Mouse (Mus musculus): ENCODE results near the gene Cdiptos.

The Cdiptos gene

DNA sequence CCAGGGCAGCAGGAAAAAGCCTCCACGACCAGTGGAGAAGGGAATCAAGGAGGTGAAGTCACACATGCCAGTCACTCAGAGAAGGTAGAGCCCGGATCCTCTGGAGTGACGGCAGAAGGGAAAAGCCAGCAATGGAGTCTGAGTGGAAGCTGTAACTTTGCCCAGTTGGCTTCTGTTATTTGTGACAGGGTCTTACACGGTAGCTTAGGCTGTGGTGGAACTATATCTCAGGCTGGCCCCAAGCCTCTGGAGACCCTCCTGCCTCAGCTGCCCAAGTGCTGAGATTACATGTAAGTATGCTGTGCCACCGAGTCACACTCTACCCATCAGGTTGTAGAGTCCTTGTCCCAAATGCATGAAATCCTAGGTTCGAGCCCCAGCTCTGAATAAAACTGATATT is 37.5 kb upstream of the Cdiptos start:
- DNase-seq = peak; percentile 63

DNA sequence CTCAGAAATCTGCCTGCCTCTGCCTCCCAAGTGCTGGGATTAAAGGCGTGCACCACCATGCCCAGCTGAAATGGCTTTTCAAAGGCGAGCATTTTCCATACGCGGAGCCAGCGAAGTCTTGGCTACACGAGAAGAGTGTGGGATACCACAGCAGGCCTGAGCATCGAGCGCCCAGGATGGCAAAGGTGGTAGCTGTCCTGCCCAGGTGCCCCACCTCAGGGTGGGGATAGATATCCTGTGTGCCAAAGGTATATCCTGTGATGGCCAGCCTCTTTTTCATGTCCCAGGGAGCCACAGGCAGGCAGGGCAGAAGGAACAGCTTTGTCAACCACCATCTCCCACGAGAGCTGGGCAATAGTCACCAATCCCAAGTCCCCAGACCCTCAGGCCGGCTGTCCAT is 36.9 kb upstream of the Cdiptos start:
- peak; percentile 54 for DNase-seq

DNA sequence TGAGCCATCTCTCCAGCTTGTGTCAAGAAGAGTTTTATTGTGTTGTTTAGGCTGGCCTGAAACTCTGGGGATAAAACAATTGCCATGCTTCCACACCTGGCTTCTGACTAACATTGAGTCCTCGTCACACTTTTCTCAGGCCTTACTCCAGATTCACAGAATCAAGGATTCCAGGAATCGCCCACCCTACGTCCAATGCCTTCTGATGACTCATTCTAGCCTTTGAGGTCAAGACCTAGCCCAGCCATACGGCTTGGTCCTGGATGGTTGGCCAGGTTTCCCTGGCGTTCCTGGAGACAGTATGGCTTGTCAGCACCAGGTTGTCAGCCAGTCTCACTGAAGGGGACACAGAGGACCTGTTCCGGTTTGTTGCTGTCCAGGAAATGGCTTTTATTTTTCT is 36.5 kb upstream of the Cdiptos start:
- peak; percentile 51 for DNase-seq

DNA sequence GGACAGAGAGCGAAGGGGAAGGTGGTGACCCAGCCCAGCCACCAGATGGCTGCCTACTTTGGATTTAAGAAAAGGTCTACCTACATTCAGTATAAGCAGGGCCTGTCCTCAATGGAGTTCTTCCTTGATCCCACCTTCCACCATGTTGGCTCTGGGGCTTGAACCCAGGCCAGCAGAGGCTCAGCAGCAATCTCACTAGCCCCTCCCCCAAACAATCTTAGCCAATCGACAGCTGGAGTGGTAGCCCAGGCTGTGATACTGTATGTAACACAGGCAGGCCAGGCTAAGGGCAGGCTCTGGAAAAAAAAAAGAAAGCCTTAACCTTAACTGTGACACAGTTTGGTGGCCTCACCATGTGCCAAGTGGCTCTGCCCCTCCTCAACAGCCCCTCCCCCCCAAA is 35.8 kb upstream of the Cdiptos start:
- DNase-seq = peak; percentile 67

DNA sequence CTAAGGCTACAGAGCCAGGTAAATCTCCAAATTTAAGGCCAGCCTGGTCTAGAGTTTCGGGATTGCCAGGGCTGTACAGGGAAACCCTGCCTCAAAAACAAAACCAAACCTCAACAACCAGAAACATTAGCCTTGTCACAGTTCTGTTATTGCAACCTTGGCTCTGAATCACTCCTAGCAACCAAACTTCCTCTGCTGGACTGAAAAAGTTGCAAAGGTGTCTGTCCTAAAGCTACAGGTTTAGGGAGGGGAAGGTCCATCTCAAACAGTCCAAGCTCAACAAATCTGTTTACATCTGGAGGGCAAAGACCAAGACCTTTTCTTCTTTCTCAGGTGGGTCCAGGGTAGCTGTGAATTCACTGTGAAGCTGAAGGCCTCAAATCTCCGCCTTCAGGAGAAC is 35.2 kb upstream of the Cdiptos start:
- DNase-seq = no peak

DNA sequence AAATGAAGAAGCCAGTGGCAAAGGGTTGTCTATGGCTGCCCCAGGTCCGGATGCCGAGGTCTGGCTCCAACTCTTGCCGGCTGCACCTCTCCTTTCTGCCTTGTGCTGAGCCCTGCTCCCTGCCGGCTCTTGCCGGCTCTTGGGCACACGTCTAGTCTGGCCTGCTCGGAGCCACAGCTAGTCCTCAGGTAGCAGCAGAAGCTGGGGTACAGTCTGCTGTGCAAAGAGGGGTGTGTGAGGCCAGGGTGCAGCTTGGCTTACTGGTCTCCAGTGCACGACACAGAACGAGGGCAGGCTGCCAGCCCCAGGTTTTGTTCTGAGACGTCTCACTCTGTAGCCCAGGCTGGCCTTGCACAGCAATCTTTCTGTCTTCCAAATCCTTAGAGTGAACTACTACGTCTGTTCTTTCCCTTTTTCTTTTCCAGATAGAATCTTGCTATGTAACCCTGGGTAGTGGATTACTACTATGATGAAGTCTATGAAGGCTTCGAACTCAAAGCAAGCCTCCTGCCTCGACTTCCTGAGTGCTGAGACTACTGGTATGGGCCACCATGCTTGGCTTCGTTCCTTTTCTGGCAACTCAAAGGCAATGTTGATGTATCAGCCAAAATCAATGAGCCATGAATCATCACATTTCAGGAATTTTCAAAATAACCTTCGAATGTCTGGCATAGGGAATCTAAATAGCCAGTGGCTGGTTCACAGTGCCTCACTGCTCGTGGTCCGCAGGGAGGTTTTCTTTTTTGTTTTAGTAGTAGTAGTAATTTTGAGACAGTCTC is 33.6 kb upstream of the Cdiptos start:
- peak; percentile 81 for DNase-seq

DNA sequence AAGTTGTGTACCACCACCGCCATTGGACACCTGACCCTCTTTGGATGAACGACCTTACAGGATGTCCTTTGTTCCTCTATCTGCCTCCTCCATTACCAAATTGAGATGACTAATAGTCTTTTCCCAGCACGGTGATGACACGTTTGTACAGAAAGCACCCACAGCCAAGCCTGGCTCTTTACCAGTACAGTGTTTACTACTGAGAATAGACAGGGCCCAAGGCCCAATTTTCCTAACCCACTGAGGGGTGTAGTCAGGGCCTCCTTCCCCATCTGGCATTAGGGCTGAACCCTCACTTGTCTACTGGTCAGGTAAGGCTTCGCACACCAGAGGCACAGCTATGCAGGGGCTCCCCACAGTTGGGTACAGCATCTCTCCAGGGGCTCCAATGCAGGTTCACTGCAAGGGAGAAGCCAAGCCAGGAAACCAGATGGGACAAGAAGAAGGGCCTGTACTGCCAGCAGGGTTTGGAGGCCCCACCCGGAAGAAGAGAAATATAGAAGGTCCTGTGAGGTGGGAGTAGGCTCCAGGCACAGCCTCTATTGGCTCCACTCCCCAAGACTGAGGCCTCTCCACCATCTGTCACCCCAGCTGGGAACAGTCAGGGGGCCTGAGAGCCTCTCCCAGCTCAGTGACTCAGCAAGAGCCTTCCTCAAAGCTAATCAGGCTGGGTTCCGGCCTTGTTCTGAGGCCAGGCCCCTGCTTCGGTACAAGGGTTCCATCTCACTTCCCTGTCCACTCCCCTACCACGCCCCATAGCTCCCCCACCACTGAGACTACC is 32.5 kb upstream of the Cdiptos start:
- peak; percentile 100 for DNase-seq

DNA sequence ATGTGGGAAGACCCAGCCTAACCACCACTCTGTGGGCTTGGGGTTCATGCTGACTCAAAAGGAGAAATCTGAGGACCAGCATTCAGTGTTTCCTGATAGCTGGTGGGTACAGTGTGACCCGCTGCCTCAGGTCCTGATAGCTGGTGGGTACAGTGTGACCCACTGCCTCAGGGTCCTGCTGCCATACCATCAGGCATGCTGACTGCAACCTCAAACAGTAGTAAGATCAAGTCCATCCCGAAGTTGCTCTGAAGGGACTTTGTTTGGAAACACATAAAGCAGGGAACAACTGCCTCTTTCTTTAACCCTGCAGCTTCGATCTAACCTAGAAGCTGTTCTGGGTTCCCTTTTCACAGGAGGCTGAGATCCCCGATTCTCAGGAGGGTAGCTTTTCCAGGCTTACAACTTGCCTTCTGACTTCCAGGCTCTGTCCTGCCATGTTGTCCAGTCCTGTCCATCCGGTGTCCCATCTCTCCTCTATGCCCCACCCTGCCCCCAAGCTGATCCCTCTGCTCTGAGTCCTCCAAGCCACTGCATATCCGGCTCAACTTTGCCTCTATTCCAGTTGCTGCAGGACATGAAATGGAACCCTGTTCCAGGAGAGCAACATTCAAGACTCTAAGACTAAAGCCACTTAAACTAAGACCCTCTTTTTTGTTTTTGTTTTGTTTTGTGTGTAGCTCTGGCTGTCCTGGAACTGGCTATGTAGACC is 31.6 kb upstream of the Cdiptos start:
- peak; percentile 63 for DNase-seq

DNA sequence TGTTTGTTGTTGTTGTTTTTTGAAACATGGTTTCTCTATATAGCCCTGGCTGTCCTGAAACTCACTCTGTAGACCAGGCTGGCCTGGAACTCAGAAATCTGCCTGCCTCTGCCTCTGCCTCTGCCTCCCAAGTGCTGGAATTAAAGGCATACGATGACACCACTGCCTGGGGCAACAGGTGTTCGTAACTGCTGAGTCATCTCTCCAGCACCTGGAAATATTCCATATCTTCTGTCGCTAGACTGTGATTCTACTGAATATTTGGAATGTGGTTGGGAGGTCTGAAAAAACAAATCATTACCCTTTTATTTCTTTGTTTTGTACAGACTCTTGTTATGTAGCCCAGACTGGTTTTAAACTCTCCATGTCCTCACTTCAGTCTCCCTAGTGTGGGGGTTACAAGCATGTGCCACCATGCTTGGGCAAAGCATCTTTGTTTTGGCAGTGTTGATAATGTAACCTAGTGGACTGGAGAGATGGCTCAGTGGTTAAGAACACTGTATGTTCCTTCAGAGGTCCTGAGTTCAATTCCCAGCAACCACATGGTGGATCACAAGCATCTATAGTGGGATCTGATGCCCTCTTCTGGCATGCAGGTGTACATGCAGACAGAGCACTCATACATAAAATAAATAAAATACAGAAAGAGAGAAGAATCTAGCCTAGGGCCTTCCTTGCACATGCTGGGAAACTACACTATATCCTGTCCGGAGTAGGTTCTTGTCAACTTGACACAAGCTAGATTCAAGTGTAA is 28.4 kb upstream of the Cdiptos start:
- DNase-seq = no peak

DNA sequence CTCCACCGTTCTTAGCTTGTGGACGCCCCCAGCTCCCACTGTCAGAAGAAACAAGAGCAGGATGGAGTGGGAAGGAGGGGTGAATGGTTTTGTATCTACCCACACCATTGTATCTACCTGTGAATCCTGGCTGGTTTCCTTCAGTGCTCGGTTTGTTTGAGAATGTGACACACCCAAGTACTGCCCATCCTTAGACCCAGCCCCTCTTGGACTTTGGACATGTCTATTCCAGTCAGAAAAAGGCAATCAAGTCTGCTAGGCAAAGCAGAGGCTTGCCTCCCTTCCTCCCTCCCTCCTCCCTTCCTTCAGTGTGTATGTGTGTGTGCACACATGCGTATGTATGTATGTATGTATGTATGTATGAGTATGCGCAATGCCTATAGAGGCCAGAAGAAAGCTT is 27.7 kb upstream of the Cdiptos start:
- no peak for DNase-seq

DNA sequence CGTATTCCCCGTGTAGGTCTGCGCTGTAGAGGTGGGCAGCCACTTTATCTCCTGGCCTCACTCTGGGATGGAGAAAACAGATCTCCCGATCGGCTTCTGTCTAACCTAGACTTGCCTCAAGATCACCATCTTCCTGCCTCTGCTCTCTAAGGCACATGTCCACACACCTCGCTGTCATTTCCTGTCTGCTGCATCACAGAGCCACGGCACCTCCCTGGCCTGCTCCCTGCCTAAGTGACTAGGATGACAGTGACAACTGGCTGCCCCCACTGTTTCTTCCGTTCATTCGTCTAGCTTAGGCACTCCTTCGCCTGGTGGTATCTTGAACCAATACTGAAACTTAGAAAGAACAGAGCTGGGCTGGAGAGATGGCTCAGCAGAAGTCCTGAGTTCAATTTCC is 23.7 kb upstream of the Cdiptos start:
- no peak for DNase-seq

DNA sequence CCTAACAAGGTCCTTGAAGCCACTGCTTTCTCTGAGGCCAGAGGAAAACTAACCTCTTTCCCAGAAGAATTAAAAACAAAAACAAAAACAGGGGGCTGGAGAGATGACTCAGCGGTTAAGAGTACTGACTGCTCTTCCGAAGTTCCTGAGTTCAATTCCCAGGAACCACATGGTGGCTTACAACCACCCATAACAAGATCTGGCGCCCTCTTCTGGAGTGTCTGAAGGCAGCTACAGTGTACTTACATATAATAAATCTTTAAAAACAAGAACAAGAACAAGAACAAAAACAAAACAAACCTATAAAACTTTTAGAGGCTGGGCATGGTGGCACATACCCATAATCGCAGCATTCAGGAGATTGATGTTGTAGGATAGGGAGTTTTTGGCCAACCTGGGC is 20.6 kb upstream of the Cdiptos start:
- no peak for DNase-seq

DNA sequence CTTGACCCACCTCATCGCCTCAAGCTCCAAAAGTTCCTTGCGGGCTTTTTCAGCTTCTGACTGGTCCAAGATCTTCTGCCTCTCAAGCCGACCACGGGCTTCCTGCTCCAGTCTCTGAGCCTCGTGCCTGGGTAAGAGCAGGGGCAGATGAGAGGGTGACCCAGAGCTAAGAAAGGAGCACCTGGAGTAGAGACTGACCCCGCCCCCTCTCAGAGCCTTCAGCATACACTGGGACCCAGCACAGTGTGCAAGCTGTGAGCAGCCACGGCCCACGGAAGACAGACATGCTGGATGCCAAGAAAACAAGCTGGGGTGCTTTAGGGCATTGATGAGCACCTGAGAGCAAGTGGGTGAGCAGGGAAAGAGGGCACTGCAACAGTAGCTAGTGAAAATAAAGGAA is 12.9 kb upstream of the Cdiptos start:
- DNase-seq = no peak

DNA sequence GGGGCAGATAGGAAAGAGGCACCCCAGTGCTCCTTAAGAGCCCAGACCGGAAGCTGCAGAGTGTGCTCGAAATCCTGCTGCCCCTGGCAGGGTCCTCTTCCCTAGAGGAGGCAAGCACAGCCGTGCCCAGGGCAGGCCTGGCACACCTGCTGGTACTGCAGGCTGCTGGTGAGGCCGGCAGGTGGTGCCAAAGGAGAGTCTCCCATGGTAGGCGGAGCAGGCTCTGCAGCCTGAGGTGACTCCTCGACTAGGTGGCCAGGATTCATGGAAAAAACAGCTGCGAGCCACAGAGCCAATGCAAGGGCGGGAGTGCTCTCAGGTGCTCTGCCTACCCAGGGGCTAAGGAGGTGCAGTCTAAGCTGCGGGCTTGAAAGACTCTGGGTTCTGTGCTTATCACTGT is 10.4 kb upstream of the Cdiptos start:
- DNase-seq = peak; percentile 88

DNA sequence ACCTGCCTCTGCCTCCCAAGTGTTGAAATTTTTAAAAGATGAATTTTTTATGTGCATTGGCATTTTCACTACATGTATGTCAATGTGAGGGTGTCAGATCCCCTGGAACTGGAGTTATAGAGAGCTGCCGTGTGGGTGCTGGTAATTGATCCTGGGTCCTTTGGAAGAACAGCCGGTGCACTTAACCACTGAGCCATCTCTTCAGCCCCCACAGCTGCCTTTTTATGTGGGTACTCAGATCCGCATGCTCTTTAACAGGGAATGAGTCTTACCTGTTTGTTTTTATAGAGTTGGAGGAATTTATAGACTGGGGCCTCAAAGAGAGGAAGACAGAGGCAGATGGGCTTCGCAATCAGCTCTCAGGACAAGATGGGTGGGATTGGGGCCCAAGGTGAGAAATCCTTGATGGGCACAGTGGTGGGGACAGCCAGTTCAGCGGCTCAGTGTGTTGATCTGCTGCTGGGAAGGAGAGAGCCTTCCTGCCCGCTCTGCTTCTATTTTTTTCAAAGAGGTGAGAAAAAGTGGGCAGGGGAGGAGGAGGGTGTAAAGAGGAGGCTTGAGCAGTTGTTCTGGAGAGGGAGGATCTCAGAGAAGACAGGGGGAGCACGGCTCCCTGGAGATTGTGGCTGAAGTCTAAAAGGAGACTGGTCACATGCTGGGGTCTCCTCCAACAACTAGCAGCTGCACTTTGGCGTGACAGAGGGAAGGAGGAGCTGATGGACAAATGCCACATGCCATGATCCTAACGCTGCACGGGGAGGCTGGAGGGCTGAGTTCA is 9.0 kb upstream of the Cdiptos start:
- DNase-seq = peak; percentile 36

DNA sequence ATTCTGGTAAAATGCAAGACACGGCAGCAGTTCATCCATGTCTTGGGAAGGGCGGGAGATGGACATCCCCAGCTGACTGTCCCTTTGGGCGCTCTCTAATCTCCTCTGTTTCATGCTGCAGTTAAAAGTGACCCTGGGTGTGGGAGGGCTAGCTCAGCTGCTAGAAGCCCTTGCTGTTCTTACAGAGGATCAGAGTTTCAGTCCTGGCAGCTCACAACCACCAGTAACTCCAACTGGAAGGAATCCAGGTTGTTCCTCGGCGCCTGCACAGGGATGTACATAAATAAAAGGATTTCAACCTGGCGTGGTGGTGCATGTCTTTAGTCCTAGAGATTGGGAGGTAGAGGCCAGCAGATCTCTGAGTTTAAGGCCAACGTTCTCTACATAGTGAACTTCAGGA is 7.2 kb upstream of the Cdiptos start:
- DNase-seq = peak; percentile 32

DNA sequence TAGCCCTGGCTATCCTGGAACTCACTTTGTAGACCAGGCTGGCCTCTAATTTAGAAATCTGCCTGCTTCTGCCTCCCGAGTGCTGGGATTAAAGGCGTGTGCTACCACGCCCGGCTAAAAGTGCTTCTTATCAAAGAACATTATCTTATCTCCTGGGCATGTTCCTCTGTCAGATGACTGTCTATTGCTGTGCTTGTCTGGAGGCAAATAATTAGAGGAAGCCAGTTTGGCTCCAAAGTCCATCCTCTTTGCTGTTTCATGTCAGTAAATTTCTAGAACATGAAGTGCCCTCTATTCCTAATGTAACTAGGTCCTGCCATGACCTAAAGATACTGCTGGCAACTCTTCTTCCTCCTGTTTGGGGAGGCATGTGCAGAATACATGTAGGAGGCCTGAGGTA is 6.2 kb upstream of the Cdiptos start:
- no peak for DNase-seq

DNA sequence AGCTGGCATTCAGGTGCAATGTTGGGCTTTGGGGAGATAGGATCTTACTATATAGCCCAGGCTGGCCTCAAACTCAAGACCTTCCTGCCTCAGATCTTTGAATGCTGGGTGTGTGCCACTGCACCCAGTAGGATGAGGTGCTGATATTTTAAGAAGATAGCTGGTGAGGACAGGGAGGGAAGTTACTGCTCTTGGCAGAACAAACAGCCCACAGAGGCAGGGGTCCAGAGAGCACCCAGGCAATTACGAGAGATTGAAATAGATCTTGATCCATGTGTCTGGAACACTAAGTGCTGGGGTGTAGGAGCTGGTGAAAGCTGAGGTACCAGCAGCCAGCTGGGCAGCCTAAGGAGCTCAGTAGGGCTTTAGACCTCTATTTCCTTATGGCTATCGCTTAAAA is 5.7 kb upstream of the Cdiptos start:
- DNase-seq = peak; percentile 23

DNA sequence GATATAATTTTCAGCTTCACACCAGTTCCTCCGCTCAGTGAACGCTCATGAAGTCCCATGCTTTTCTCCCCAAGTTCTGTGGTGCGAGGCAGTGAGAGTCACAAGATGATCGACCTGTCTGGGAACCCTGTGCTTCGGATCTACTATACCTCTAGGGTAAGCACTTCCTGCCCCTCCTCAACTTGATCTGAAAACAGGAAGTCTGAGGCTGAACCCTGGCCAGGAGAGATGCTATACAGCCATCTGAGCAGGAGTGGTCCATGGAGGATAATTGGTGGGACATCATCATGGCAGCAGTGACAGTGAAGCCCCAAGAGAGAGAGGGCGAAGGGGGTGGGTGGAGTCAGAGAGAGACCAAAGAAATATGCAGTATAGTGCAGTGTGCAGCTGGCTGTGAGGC is 2.9 kb upstream of the Cdiptos start:
- DNase-seq = peak; percentile 31

DNA sequence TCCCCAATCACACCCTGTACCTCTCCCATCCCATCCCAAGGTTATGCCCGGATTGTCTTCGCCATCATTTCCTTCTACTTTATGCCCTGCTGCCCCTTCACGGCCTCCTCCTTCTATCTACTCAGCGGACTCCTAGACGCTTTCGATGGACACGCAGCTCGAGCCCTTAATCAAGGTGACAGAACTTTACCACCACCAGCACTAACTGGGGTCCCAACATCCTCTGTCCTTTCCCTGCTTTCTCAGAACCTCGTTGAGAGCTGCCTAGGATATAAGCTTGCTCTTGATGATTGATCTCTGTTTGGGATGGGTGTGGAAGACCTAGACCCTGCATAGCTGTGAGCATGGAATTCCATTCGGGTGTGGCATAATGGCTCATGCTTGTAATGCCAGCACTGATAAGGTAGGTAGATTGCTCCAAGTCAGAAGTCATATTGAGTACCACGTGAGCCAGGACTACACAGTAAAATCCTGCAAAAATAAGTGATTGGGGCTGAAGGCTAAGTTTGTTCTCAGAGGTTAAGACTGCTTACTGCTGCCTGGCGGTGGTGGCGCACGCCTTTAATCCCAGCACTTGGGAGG is 1.1 kb upstream of the Cdiptos start:
- no peak for DNase-seq

DNA sequence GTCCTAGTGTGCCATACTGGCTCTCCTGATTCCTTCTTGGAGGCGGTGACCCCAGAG is 177 bp downstream of the Cdiptos start, which contains the start of gene Cdipt:
TSS of gene Cdipt (plus strand) at position 22 of the 57 bp plus-strand sequence.
- DNase-seq = no peak

DNA sequence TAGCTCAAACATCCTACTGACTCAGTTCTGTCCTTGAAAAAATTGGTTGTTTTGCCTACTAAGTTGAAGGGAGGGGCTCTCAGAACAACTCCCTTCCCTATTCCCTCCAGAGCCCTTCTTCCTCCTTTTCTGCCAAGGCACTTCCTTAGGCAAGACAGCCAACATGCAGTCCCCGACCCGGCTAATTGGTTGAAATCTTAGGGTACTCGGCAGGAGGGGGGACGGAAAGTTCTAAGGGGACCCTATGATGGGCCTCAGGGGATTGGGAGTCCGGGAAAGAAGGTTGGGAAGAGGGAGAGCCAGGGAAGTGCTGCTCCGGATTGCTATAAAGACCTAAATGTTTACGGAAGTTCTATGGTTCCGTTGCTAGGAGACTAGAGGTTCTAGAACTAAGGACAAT is 405 bp downstream of the Cdiptos start:
- peak; percentile 69 for DNase-seq

DNA sequence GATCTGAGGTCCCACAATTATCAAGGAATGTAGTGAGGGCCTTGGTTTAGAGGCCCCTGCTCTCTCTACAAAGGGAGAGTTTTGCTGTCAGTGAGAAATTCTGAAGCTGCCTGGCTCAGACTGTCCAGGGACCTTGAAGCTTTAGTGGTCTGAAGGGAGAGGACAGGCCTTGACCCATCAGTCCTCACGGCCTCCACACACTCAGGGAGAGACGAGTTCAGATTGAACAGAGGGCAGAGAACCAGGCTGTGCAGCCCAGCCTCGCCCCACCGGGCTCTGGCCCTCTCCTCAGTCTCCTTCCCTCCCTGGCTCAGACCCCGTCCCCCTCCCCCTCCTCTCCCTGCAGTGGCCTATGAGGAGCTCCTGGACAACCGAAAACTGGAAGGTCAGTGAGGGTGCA is 8.5 kb downstream of the Cdiptos start:
- no peak for DNase-seq
